Mouse (Mus musculus): ENCODE results near the gene Faf2. TPM values are rescaled to one million over a fixed set of nuclear protein-coding genes. Genes with fewer than 3 reads are reported as not detected.

Faf2 gene
- polyA plus RNA-seq, 1 experiment from 2014 or later: 28.1 TPM

DNA sequence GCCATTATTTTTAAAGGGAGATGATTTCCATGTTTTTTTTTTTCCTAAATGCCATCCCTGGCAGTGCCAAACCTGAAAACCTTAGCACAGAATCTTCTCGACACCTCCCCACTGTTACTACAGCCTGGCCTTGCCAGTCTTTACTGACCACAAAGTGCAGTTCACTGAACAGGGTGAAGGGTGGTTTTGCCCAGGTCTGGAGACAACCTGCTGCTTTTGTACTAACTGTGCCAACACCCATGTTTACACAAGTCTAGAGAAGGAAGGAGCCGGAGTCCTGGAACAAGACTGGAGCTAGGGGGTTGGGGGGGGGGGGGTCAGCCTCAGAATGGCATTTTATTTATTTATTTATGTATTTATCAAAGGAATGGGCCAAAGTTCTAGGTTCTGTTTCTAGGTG lies 40.2 kb upstream of the Faf2 start:
- H3K36me3 ChIP-seq (replicated peaks; ENCODE audit: insufficient read depth, low read length): peaks cover 22% of the 10 kb centered on the region
- no peaks in the 10 kb centered on the region for H3K27me3 ChIP-seq (ENCODE audit: insufficient read depth, low read length)
- no peak overlapping the region for H3K27ac ChIP-seq (ENCODE audit: low read depth)
- no peak for TF ChIP-seq EP300 (IDR thresholded peaks at IDR 0.05; ENCODE audit: low read depth)
- no peak for TF ChIP-seq CTCF (IDR thresholded peaks at IDR 0.05; ENCODE audit: low read depth)
- WGBS (ENCODE audit: insufficient replicate concordance): 68% methylated on average over 2 of the region's 2 CpGs
- ATAC-seq (no peak), DNase-seq (no peak)
- H3K4me2 ChIP-seq (ENCODE audit: low read depth, low read length): no peak overlapping the region
- H3K9me3 ChIP-seq (ENCODE audit: low read length): no peaks in the 10 kb centered on the region
- no peak overlapping the region for H3K4me3 ChIP-seq (ENCODE audit: low read depth, low read length)
- H3K4me1 ChIP-seq (ENCODE audit: insufficient read depth): peaks cover 16% of the 10 kb centered on the region
- no peak overlapping the region for H3K9ac ChIP-seq (replicated peaks)

DNA sequence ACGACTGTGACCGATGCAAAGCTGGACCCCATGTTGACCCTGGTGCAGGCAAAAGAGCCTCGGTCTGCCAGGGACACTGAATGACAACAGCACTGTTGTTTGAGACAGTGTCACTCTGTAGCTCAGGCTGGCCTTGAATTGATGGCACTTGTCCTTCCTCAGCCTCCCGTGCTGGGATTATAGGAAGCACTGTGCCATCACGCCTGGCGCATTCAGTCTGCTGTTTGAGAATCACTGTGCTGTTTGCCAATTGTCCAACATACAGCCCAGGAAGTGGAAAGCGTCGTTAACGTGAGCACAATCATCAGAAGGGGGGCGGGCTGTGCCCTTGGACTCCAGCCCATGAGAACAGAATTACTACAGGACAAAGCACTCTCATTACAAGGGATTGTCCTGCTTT lies 39.5 kb upstream of the Faf2 start:
- no peaks in the 10 kb centered on the region for H3K9me3 ChIP-seq (ENCODE audit: low read length)
- H3K27ac ChIP-seq (ENCODE audit: low read depth): peak overlapping the region; percentile 61
- 60% methylated on average over 10 of the region's 10 CpGs for WGBS (ENCODE audit: insufficient replicate concordance)
- TF ChIP-seq CTCF (IDR thresholded peaks at IDR 0.05; ENCODE audit: low read depth) (no peak), EP300 (IDR thresholded peaks at IDR 0.05; ENCODE audit: low read depth) (no peak)
- H3K9ac ChIP-seq (replicated peaks): no peak overlapping the region
- peaks cover 16% of the 10 kb centered on the region for H3K4me1 ChIP-seq (ENCODE audit: insufficient read depth)
- DNase-seq (no peak), ATAC-seq (peak; percentile 66)
- no peaks in the 10 kb centered on the region for H3K27me3 ChIP-seq (ENCODE audit: insufficient read depth, low read length)
- H3K36me3 ChIP-seq (replicated peaks; ENCODE audit: insufficient read depth, low read length): peaks cover 22% of the 10 kb centered on the region
- H3K4me3 ChIP-seq (ENCODE audit: low read depth, low read length): no peak overlapping the region
- no peak overlapping the region for H3K4me2 ChIP-seq (ENCODE audit: low read depth, low read length)

DNA sequence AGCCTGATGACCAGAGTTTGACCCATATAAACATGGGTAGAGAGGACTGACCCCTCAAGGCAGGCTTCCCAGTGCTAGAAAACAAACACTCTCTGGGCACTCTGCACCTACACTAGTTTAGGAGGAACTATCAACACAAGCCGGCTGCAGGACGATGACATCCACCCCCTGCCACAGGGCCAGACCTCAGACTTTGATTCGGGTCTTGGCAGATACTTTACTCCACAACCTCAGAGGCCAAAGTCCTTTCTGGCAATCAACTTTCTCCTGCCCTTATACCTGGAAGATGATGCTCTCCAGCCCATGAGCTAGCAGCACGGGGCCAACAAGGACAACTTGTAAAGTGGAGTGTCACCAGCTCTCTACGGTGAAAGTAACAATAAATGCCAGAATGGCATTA lies 38.7 kb upstream of the Faf2 start:
- H3K27ac ChIP-seq (ENCODE audit: low read depth): peak overlapping the region; percentile 61
- no peak for DNase-seq

DNA sequence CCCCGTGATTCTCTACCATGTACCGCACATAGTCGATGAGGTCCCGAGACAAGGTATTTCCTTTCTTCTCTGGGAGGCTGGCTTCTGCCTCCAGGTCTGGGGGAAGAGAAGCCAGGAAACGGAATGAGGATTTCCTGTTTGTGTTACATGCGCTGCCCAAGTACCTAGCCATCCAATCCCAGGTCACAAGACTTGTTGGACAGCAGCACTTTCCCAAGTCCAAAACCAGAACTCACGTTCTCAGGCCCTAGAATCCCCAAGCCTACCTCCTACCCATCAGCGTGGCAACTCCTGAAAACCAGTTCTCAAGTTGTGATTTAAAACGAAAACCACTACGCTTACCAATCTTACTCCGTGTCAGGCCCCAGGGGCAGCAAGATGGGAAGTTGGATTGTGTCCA lies 35.8 kb upstream of the Faf2 start:
- H3K9ac ChIP-seq (replicated peaks): no peak overlapping the region
- ATAC-seq (no peak), DNase-seq (no peak)
- H3K4me1 ChIP-seq (ENCODE audit: insufficient read depth): peaks cover 8% of the 10 kb centered on the region
- no peaks in the 10 kb centered on the region for H3K27me3 ChIP-seq (ENCODE audit: insufficient read depth, low read length)
- 79% methylated on average over 11 of the region's 11 CpGs for WGBS (ENCODE audit: insufficient replicate concordance)
- no peak overlapping the region for H3K4me2 ChIP-seq (ENCODE audit: low read depth, low read length)
- no peaks in the 10 kb centered on the region for H3K9me3 ChIP-seq (ENCODE audit: low read length)
- no peak overlapping the region for H3K4me3 ChIP-seq (ENCODE audit: low read depth, low read length)
- H3K36me3 ChIP-seq (replicated peaks; ENCODE audit: insufficient read depth, low read length): peaks cover 25% of the 10 kb centered on the region
- TF ChIP-seq EP300 (IDR thresholded peaks at IDR 0.05; ENCODE audit: low read depth) (no peak), CTCF (IDR thresholded peaks at IDR 0.05; ENCODE audit: low read depth) (no peak)
- H3K27ac ChIP-seq (ENCODE audit: low read depth): no peak overlapping the region

More for the DNA sequence above, 38.7 kb upstream of the Faf2 start:
- no peak overlapping the region for H3K9ac ChIP-seq (replicated peaks)
- H3K4me1 ChIP-seq (ENCODE audit: insufficient read depth): peaks cover 15% of the 10 kb centered on the region
- TF ChIP-seq EP300 (IDR thresholded peaks at IDR 0.05; ENCODE audit: low read depth) (no peak), CTCF (IDR thresholded peaks at IDR 0.05; ENCODE audit: low read depth) (no peak)
- H3K36me3 ChIP-seq (replicated peaks; ENCODE audit: insufficient read depth, low read length): peaks cover 22% of the 10 kb centered on the region
- H3K4me2 ChIP-seq (ENCODE audit: low read depth, low read length): no peak overlapping the region
- H3K27me3 ChIP-seq (ENCODE audit: insufficient read depth, low read length): no peaks in the 10 kb centered on the region
- no peak overlapping the region for H3K4me3 ChIP-seq (ENCODE audit: low read depth, low read length)
- WGBS (ENCODE audit: insufficient replicate concordance): 83% methylated on average over 5 of the region's 5 CpGs
- no peaks in the 10 kb centered on the region for H3K9me3 ChIP-seq (ENCODE audit: low read length)
- ATAC-seq: peak; percentile 72

DNA sequence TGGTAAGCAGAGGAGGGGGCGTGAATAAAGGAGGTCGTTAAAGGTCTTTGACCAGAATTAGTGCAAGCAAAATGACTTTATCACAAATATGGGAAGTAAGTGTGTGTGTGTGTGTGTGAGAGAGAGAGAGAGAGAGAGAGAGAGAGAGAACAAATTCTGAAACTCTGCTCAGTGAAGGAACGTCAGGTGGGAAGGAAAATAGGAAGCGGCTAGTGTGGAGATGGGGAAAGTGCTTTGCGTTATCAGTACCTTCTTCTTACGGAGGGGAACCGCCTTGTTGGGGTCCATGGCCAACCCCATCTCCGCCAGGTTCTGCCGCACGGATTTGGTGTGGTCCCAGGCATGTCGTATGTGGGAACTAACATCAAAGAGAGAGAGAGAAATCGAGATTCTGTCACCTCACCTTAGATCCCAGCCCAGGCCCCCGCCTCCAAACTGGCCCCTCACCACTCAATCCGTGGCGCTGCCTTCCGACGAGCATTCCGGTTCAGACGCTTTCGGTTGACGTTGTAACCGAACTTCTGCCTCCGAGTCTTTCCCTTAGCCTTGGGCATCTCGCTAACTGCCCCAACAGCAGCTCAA lies 32.1 kb upstream of the Faf2 start:
- H3K27me3 ChIP-seq (ENCODE audit: insufficient read depth, low read length): no peaks in the 10 kb centered on the region
- peak overlapping the region; percentile 74 for H3K27ac ChIP-seq (ENCODE audit: low read depth)
- H3K9me3 ChIP-seq (ENCODE audit: low read length): no peaks in the 10 kb centered on the region
- TF ChIP-seq EP300 (IDR thresholded peaks at IDR 0.05; ENCODE audit: low read depth) (no peak), CTCF (IDR thresholded peaks at IDR 0.05; ENCODE audit: low read depth) (no peak)
- peaks cover 18% of the 10 kb centered on the region for H3K36me3 ChIP-seq (replicated peaks; ENCODE audit: insufficient read depth, low read length)
- H3K4me1 ChIP-seq (ENCODE audit: insufficient read depth): peaks cover 7% of the 10 kb centered on the region
- under 1% methylated on average over 24 of the region's 24 CpGs for WGBS (ENCODE audit: insufficient replicate concordance)
- peak overlapping the region; percentile 85 for H3K4me3 ChIP-seq (ENCODE audit: low read depth, low read length)
- peak overlapping the region; percentile 84 for H3K9ac ChIP-seq (replicated peaks)
- ATAC-seq: peak; percentile 16
- H3K4me2 ChIP-seq (ENCODE audit: low read depth, low read length): peak overlapping the region; percentile 97
- no peak for DNase-seq

DNA sequence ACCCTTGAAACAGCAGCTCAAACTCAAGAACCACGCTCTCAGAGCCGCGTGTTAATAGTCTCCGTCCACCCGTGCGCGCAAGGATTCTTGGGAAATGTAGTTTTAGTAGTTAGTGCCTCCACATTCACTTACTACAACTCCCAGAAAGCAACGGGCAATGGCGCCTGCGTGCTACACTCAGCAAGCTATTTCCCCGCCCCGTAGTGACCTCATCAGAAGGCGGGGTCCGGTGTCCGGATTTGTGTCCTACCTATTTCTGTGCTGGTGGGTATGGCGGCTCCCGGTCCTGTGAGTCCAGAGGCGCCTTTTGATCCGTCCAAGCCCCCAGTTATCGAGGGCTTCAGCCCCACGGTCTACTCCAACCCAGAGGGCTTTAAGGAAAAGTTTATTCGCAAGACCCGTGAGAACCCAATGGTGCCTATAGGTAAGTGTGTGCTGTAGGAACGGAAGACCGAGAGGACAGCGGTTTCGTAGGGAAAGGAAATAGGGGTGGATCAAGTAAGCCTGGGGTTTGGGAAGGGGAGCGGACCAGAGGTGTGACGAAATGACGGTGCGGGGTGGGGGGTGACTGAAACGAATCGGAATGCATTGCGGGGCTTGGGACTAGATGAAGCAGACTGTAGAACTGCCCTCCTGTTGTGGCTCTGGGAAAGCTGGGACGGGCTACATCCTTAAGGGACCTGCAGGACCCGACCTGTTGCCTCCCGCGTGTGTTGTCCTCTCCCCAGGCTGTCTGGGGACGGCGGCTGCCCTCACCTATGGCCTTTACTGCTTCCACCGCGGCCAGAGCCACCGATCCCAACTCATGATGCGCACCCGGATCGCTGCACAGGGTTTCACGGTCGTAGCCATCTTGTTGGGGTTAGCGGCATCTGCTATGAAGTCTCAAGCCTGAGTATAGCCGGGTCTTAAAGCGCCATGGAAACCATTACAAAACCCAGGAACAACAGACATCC lies 31.3 kb upstream of the Faf2 start, which contains the start of the genes Nop16 and Higd2a:
Gene Nop16, minus strand, starts transcription at position 95 of the 956 bp plus-strand sequence.
Gene Higd2a, plus strand, starts transcription at position 212 of the 956 bp plus-strand sequence.
- no peaks in the 10 kb centered on the region for H3K9me3 ChIP-seq (ENCODE audit: low read length)
- H3K36me3 ChIP-seq (replicated peaks; ENCODE audit: insufficient read depth, low read length): peaks cover 12% of the 10 kb centered on the region
- WGBS (ENCODE audit: insufficient replicate concordance): under 1% methylated on average over 51 of the region's 51 CpGs
- H3K4me1 ChIP-seq (ENCODE audit: insufficient read depth): peaks cover 7% of the 10 kb centered on the region
- H3K4me2 ChIP-seq (ENCODE audit: low read depth, low read length): peak within 1 kb of the TSS; percentile 97
- ATAC-seq: peak; percentile 97
- peak within 1 kb of the TSS; percentile 89 for H3K27ac ChIP-seq (ENCODE audit: low read depth)
- H3K4me3 ChIP-seq (ENCODE audit: low read depth, low read length): peak within 1 kb of the TSS; percentile 85
- DNase-seq: peak; percentile 99
- no peaks in the 10 kb centered on the region for H3K27me3 ChIP-seq (ENCODE audit: insufficient read depth, low read length)
- TF ChIP-seq EP300 (IDR thresholded peaks at IDR 0.05; ENCODE audit: low read depth) (no peak), CTCF (IDR thresholded peaks at IDR 0.05; ENCODE audit: low read depth) (no peak)
- H3K9ac ChIP-seq (replicated peaks): peak within 1 kb of the TSS; percentile 84

All from liver, postnatal 0 days (tissue).